Mouse (Mus musculus): ENCODE measurements at regions not wholly inside any gene's neighbourhood (a gene's known extent, or its start where the extent isn't known, plus 50 kb on each side); places are given as distances from the start of the nearest gene placed in this dataset.
A peak's percentile ranks its signal among the peaks of the same experiment; 100 is the strongest.

DNA sequence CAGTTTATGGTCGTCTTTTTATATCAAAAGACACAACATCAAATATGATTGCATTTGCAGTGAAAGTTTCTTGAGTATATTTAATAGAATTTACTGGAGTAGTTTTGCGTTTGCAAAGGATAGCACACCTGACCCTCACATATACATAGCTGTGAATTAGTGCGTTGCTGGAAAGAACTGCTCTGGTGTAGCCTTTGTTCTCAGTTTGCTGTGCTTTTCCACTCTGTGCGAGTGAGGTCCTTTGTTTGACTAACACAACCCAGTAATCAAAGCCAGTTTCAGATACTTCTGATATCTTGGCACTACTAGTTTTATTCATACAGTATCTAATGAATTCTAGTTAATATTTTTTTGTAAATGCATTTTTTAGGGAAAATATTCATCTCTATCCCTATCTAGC, 84.7 kb downstream of the Trim52 start:
- DNase-seq (ENCODE audit: low read depth) = no peak

DNA sequence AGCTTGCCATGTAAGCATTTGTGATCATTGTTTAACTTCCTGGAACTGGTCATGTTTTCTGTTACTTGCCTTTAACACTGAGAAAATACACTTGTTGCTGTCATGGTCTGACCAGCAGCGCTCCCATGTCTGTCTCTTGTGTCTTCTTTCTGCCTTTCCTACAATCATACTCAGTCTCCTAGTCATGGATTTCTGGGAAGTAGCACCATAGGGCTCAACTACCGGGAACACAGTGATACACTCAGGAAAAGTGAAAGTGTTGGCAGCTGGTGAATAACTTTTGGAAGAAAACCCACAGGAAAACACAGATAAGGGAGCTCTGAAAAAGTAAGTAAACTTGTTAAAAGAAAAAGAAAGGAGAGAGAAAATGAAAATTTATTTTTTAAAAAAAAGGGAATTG, 87.6 kb downstream of the Trim52 start:
- DNase-seq (ENCODE audit: low read depth) = no peak

DNA sequence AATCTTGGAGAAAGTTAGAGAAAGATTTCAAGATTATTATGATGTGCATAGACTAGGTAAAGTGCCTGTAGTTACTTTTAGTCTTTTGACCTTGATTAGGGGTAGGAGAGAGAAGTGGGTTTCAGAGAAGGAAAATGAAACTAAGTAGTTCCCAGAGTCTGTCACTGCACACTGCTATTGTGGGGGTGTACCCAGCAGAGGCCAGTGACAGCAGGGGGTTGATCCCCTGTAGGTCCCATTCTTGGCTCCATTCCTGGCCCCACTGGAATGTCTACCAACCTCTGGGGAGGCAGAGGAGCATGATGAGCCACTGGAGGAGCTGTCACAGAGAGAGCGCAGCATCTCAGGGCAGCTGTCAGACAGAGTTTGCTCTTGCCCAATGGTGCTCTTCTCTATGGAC, 88.1 kb downstream of the Trim52 start:
- no peak for DNase-seq (ENCODE audit: low read depth)

DNA sequence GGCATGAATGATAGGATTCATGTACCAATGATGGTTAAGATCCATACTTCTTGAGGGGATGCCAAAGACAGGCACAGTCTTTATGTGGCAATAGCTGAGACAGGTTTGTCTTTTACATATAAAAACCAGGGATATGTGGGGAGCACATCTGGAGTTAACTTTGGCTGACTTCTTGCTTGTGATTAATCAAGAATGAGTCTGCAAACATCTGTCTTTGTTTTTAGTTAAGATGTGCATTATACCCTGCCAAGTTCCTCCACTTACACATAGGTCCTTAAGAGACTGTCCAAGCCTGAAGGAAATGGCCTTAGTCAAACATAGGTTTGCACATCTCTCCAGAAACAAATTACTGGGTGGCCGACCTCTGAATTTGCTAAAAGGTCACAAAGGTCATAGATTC, 91.8 kb downstream of the Trim52 start:
- peak; percentile 22 for DNase-seq (ENCODE audit: low read depth)

DNA sequence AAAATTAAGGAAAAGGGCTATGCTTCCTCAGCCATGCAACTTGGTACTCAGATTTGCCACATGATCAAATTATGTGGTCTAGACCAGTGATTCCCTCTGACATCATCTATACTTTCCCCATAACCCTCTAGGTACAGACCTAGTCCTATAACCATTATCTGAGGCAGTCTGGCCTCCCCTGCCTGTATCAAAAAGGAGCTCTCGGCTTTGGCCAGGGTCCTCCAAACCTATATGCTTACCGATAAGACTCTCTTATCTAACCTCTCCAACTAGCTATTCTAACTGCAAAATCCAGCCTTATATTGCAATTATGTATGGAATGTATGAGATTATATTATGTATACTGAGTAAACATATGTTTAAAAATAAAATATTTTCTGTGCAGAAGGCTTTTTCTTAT, 93.1 kb downstream of the Trim52 start:
- no peak for DNase-seq (ENCODE audit: low read depth)

DNA sequence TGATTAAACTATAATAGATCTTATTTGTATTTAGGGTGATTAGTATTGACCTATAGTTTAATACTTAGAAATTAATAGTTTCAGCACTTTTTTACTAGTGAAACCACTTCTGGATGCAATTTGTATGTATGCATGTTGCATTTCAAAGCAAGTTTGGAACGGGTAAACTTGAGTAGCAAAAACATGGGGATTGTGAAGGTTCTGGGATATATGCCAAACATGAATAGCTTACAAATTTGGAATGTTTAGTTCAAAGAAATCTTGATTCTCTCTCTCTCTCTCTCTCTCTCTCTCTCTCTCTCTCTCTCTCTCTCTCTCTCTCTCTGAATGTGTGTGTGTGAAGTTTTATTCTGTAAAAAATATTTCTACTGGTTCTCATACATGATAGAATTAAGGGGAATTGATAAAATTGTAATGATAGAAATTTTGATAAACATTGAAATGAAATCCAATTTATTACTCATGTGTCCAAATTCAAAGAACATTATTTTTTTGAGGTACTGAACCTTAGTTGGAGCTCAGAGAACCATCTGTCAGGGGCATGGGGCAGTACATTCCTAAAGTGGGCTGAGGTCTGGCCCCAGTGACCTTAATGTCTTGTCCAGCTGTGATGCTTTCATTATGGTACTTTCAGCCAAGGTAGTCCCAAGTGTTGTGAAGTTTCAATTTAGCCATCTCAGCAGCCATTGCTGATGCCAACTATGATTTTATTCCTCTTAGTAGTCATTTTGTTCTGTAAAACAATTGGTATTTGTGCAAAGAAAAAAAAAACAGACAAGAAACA, 93.7 kb downstream of the Trim52 start:
- DNase-seq (ENCODE audit: low read depth) = peak; percentile 26

DNA sequence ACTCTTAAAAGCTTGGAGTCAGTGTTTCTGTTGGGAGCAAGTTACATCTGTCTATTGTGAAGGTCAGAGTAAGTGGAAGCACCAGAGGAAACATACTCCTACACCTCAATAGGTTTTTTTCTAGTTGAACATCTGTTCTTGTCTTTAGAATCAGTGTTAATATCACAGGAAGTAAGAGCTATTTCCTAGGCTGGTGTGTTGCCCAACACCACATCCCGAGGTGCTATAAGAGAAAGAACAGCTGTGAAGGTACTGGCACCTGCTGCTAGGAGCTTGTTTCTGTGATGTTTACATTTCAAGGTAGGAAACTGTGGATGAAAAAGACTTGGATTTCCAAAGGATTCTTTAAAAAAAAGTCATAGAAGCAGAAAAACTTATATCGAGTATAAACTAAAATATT, 105.1 kb downstream of the Trim52 start:
- no peak for DNase-seq (ENCODE audit: low read depth)

DNA sequence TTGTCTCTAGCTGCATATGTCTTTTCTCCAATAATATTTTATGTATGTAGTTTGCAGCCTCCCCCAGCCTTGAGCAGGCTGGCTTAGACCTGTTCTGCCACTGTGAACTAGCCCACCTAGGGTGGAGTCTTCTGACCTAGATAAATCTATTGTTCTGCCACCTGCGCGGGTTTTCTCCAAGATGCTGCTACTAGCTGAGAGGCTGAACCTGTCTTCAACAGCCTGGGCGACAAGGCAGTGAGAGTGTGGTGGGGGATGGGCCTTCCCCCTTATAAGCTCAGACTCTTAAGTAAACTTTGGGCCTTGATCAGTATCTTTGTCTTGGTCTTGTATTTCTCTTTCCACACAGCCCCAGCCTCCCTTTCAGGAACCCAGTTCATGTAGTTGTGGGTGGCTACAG, 111.7 kb downstream of the Trim52 start:
- DNase-seq (ENCODE audit: low read depth) = no peak

DNA sequence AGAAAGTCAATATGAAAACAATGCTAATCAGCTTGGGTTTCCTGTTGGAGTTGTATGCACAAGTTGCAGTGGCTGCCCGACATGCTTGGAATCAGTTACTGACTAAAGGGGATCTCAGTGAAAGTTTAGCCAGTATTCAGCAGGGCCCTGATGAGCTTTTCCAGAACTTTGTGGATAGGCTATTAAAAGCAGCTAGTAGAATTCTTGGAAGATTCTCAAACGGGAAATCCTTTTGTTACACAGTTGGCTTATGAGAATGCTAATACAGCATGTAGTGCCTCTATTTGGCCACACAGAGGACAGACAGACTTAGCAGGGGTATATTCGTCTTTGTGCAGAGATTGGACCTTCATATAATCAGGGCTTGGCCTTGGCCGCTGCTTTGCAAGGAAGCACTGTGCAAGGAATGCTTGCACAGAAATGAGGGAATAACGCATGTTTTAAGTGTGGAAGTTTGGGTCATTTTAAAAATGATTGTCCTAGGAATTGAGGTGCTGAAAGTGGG, 113.3 kb downstream of the Trim52 start:
- DNase-seq (ENCODE audit: low read depth) = no peak

DNA sequence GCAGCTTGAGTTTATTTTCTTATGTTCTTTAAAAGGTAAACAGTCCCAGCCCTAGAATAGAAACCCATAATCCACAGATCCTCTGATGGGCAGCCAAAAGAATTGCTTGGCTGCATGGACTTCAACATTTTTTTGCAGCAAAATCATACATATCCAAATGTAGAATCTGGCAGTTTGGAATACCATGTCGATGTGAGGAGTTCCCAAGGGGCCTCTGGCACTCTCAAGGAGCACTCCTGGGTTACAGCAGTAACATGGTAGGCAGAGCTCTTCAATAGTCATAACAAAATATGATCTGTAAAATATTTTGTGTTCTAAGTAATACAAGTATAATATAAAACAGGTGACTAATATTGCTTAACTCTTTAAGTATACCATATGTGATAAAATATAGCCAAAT, 119.4 kb downstream of the Trim52 start:
- DNase-seq (ENCODE audit: low read depth) = peak; percentile 54

DNA sequence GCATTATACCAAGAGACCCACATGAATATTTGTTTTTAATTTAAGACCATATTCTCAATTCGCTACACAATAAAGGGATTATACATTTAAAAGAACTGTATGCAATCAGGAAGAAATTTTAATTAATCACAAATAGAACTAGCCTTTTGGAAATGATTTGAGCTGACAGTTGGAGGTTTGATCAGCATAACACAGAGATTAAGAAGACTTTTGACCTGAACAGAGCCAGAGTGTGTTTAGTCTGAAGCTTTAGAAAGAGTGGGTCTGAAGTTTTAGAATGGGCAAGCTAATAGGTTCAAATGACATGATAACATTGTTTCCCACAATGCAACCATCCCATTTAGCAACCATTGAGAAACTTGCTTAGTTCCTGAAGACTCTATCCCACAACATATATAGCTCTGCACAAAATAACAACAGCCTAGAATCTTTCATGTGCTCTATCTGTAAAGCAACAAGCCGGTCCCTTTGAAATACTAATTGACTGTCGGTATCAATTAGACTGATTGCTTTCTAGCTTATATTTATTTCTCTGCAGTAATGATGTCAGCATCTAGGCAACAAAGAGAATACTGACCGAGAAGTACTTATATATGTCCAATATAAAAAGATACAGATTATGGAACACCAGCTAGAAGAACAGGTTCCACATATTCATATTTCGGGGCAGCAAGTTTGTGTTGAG, 135.9 kb downstream of the Trim52 start:
- DNase-seq (ENCODE audit: low read depth) = no peak

DNA sequence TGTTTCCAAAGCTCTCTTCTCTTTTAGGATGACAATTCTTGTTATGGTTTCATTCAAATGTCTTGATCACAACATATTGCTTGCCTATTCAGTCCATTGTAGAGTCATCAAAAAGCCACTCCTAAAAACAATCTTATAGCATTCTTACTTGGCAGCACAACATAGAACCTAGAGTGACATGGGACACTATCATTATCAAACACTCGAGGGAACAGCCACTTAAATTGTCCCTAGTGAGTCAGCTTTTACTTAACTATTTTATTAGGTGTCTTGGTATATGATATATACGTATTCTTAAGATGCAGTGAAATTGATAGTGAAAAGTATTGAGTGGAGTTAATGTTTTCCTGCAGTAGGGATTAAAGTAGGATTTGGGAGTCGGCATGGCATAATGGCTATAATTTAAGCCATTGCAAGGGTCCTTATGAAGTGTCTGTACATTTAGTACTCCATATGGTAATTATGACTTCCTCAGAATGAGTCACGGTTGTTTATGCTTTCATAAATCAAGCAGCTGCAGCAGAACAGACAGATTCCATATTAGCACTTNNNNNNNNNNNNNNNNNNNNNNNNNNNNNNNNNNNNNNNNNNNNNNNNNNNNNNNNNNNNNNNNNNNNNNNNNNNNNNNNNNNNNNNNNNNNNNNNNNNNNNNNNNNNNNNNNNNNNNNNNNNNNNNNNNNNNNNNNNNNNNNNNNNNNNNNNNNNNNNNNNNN, 153.6 kb downstream of the Trim52 start:
- DNase-seq (ENCODE audit: low read depth) = no peak

DNA sequence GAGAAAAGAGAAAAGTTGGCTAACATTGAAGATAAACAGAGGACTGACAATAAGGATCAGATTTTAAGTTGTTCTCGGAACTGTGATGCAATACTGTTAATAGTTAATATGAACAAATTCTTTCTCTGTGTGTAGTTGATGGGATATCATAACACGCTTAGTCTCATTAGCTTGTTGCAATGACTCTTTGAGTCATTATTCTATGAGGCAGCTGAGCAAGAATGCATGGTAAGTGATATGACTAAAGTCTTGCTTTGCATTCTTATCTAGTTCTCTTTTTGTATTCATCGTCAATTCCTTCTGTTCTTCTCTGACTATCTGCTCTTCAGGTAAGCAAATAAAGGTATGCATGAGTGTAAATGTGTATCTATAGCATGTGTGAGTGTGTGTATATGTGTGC, 159.3 kb downstream of the Trim52 start:
- DNase-seq (ENCODE audit: low read depth) = no peak

DNA sequence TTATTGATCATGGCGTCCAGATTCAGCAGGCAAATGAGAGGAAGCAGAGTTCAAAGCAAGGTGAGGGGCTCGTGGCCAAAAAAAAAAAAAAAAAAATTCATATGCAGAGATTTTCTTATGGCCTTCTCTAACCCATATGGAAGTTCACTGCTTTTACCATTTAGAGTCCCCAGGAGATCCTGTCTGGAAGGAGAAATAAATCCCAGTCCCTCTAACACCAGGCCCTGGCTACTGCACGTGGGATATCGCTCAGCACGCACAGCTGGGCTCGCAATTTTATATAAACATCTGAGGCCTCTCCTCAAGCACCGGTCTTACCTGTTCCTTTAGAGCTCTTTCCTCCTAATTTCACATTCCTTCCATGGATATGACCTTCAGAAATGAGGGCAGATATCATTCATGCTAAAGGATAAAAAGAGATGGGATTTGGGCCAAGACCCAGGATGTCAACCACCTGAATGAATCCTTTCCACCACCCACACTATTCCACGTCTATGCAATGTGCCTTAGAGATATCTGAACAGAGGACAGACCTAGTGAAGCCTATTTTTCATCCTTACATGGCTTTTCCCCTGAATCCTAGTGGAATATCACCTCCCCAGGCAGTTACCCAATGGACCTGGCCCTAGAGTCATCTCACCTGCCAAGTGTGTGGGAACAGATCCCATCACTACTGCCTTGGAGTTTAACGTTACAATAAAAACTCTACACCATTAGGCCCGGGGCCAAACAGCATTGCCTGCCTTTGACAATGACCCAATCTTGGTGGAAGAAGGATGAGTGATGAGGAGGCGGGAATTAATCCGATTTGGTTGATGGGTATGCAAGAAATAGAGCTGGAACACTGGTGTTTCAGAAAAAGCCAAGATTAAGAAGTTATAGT, 161.9 kb downstream of the Trim52 start:
- no peak for DNase-seq (ENCODE audit: low read depth)

DNA sequence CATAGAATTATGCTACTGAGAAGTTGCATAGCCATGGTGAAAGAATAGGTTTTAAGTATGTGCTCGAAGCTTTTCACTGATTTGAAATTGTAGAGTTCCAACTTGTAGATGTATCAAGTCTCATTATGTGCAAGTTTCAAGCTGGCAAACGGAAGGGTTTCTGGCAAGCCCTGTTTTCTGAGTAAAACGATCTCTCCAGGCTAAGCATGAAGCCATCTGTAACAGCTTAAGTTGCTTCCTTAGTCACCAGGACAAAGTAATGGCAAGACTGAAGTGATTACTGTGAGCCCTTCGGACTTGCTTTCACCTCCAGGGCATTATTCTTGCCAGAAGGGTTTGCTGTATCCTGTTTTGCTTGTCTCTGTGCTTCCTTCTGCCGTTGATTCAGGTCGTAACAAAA, 163.7 kb downstream of the Trim52 start:
- peak; percentile 51 for DNase-seq (ENCODE audit: low read depth)

DNA sequence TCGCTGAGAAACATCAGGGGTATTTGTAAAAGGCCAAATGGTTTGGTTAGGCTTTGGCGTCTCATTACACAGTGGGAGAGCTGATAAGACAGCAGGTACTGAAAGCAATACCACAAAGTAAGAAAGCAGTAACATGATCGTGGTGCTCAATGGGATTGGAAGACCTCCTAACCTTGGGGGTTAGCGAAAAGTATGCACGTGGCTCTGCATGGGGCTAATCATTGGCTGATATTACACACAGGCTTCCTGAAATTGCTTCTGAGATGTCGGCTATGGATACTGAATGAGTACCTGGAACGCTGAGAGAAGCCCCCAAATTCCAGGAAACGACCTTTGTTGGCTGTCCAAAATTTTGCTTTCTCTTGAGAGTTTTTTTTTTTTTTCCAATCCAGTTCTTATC, 207.6 kb downstream of the Trim52 start:
- DNase-seq (ENCODE audit: low read depth) = no peak

DNA sequence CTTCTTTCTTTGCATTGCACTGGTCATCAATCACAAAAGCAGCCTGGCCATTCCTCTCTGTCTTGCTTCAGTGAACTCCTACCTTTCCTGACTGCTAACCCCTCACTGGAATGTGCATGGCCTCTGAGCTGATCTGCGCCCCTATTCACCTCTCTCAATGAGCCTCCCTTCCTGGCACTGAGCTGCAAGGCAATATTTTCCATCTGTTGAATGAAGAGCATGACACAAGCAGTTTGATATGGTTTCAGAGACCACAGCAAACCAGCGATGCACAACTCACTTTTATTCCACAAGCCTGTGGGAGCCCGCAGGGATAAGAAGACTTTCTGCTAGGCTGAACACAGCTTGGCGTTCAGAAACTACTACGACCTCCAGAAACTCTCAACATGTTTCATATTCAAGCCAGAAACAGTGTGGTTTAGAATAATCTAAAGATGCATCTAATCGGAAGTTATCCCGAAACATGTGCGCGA, 208.1 kb downstream of the Trim52 start:
- DNase-seq (ENCODE audit: low read depth) = no peak

DNA sequence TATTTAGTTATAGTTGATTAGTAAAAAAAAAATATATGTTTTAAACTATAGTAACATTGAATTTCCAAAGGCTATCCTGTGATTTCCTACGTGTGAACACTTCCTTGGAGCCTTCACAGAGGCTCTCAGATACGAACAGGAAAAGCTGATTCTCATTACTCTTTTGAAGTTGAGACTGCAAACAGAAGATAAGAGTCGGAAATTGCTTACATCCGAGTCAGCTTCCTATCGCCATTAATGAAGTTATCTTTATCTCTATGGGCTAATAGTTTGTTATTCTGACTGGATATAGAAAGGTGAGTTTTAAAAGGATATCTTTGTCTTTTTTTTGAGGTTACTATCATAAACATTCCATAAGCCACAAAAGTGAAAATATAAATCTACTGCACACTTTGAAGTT, 212.8 kb downstream of the Trim52 start:
- DNase-seq (ENCODE audit: low read depth) = no peak

DNA sequence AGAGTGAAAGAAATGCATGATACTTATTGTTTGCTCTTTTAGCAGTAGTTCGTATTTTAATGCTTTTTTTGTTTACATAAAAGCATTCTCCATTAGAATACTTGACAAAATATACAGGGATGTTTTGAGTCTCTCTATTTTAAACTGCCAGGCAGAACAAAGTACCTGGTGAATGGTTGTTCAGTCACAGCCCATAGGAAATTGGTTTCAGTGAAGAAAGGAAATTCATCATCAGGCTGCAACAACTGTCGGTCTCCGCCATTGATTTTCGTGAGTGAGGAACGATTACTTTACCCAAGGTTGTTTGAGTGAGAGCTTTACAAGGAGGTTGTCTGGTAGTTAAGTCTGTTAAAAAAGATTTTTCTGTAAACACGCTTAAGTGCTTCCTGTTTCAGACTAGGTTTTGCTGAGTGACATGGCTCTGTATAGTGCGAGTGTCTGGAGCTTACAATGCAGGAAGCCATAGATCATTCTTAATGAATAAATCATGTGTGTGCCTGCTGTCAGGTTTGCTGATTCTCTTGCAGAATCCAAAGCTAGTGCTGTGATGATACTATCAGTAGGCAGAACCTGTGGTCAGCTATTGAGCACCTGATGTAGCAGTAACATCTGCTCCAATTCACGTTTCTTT, 221.8 kb downstream of the Trim52 start:
- DNase-seq (ENCODE audit: low read depth) = no peak

DNA sequence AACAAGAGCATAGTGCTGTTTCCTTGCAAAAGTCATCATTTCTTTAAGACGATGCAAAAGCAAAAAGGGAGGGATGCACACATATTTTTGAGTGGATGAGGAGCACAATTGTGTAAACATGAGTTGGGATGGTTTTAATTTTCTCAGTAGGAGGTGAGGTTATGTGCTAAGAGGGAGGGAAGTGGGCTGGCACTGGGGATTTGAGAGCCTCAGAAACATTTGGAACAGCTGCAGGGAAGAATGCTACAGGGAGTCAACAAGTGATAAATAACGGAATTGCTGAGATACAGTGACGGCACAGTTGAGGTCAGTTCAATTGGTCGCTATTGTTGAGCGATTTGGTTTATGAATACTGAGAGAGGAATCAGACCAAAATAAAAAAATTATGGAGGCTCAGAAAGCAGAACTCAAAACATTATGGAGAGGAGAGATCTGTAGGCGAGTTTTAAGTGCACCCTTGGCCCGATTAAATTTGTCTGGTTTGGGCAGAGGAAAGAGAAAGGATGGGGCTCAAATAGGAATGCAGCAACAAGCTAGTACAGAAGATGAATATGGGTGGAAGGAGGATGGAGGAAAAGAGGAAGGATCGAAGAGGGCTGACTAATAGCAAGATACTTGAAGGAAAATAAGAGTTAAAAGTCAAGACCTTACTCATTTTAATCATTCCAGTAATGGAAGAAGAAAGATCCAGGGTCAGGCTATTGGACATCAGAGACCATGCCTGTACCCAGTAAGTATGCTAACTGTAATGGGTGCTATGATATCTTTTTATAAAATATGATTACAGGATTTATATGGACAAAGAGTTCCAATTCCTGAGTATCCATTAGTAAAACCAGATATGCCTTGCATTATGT, 259.0 kb downstream of the Trim52 start:
- peak; percentile 68 for DNase-seq (ENCODE audit: low read depth)
